Mouse (Mus musculus) liver, embryonic 14.5 days (tissue): ENCODE measurements around the gene Mgll.

Source experiments
- CTCF ChIP-seq: IDR thresholded peaks from 2 replicates; pipeline ENCODE4 v1.5.1; 2016; ENCODE audit warnings: antibody characterized with exemption, low read depth, control low read depth
- EP300 ChIP-seq: IDR thresholded peaks from 2 replicates; pipeline ENCODE4 v1.6.1; 2016; ENCODE audit warnings: antibody characterized with exemption, low read depth

GRCm38 (mm10) chr6:88842731-88843151, 118.5 kb downstream of the Mgll start:
- TF ChIP-seq CTCF, result no peak; the same call in 1 of the 2 replicates
- no peak for TF ChIP-seq EP300
